Mouse (Mus musculus) liver, embryonic 14.5 days (tissue): ENCODE measurements around the gene Lnx1.

Experiments
- CTCF ChIP-seq: IDR thresholded peaks from 2 replicates; pipeline ENCODE4 v1.5.1; 2016; ENCODE audit warnings: antibody characterized with exemption, low read depth, control low read depth
- EP300 ChIP-seq: IDR thresholded peaks from 2 replicates; pipeline ENCODE4 v1.6.1; 2016; ENCODE audit warnings: antibody characterized with exemption, low read depth

DNA sequence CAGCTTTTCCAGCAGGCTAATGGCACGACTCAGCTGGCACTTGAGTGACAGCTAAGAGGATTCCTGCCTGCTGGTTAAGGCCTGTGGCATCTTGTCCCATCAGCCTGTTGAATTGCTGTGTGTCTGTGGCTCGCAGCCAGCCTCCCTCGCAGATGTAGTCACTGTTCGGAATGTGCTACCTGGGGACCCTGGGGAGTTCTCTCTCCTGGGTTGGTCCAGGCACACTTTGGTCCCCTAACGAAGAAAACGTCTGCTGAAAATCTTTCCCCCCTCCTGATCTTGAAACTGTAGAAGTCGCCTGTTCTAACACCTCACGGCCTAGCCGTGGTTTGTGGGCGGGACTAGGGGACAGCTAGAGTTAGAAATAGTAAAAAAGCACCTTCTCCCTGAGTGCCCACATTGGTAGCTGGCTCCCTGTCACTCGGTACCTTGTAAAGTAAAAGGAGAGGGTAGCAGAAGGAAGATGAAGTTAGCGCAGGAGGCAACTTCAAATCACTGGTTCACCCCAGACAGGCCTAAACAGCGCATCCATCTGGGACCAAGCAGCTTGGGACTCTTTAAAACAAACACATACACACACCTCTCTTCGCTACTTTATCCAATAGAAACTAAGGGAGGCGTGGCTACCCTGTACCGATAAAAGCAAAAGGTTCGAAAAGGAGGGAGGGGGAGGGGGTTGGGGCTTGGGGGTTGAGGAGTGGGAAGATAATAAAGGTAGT lies 1.2 kb upstream of the Lnx1 start:
- TF ChIP-seq CTCF, result no peak
- TF ChIP-seq EP300, result no peak
